Mouse (Mus musculus): ENCODE measurements around the gene Elavl2. TPM values are rescaled to one million over a fixed set of nuclear protein-coding genes. Genes with fewer than 3 reads are reported as not detected.

Elavl2 gene
- polyA plus RNA-seq, 1 experiment from 2014 or later = 102 TPM

DNA sequence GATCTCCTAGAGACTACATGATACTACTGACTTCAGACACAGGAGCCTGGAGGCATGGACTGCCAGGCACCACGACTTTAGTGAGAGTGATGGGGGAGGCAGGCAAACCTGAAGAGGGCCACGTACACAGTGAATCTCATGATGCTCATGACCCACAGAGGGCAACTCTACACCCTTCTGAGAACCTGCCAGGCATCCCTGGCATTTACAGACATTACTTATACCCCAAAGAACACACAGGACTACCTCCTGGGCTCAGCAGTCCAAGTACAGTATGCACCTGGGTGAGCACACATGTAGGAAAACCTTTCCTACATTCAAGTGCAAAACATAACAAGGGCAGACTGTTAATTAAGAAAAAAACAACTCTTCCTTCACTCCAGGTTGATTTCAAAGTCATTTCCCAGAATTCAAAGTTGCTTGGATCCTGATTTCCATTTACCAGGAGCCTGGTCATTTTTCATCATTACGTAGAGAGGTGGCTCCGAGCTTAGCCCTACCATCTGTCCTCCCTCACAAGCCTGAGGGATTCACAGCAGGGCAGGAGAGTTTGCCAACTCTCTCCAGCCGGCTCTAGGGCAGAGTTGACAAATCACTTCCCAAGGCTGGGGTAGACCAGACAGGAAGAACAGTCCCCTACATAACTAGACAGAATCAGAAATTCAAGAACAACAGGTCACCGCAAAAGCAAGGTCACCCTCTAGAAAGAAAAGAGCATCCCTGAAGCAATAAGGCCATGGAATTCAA lies 161.7 kb downstream of the Elavl2 start:
- 72% methylated on average over 6 of the region's 6 CpGs for WGBS
- H3K4me1 ChIP-seq = peaks cover 8% of the 10 kb centered on the region; the same call in 1 of the 2 replicates
- no peak overlapping the region for H3K4me2 ChIP-seq (replicated peaks)
- no peaks in the 10 kb centered on the region for H3K9me3 ChIP-seq (replicated peaks)
- no peak overlapping the region for H3K4me3 ChIP-seq
- H3K9ac ChIP-seq = no peak overlapping the region
- no peak overlapping the region for H3K27ac ChIP-seq
- peaks cover 2% of the 10 kb centered on the region; the same call in 1 of the 2 replicates for H3K36me3 ChIP-seq
- ATAC-seq (ENCODE audit: low FRiP score) = peak; percentile 42; the same call in 1 of the 2 replicates
- H3K27me3 ChIP-seq = no peaks in the 10 kb centered on the region

GRCm38 (mm10) chr4:91236976-91237375 lies 163.6 kb downstream of the Elavl2 start:
- Histone ChIP-seq H3K9ac (no peak overlapping the region), H3K4me1 (peaks cover 8% of the 10 kb centered on the region; the same call in 1 of the 2 replicates), H3K9me3 (replicated peaks) (no peaks in the 10 kb centered on the region), H3K36me3 (peaks cover 2% of the 10 kb centered on the region; the same call in 1 of the 2 replicates), H3K4me2 (replicated peaks) (no peak overlapping the region), H3K4me3 (no peak overlapping the region), H3K27me3 (no peaks in the 10 kb centered on the region), H3K27ac (peak overlapping the region; percentile 58)
- ATAC-seq (ENCODE audit: low FRiP score) = 0 out of 2 replicates have a peak, but pooled peaks have one; percentile 20
- WGBS = 42% methylated on average over 7 of the region's 7 CpGs

DNA sequence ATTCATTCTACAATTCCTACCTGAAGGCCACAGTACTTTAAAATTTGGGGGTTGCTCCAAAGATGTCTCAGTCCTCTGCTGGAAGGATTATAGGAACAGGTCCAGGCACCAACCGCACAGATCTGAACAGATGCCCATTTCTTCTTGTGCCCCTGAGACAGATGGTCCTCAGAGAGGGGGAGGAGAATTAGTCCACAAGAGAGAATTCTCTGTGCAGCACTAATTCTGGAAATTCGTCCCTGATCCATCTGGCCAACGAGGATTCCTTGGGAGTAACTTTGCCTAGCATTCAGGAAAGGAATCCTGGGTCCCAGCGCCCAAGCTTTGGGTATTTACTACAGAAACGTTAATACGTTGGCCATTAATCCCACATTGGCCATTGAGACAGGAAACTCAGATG lies 165.6 kb downstream of the Elavl2 start:
- Histone ChIP-seq H3K36me3 (peaks cover 2% of the 10 kb centered on the region; the same call in 1 of the 2 replicates), H3K27me3 (no peaks in the 10 kb centered on the region), H3K27ac (no peak overlapping the region), H3K4me1 (peaks cover 10% of the 10 kb centered on the region; the same call in 1 of the 2 replicates), H3K9me3 (replicated peaks) (no peaks in the 10 kb centered on the region), H3K9ac (no peak overlapping the region), H3K4me3 (no peak overlapping the region), H3K4me2 (replicated peaks) (no peak overlapping the region)
- 86% methylated on average over 6 of the region's 6 CpGs for WGBS
- no peak for ATAC-seq (ENCODE audit: low FRiP score)

DNA sequence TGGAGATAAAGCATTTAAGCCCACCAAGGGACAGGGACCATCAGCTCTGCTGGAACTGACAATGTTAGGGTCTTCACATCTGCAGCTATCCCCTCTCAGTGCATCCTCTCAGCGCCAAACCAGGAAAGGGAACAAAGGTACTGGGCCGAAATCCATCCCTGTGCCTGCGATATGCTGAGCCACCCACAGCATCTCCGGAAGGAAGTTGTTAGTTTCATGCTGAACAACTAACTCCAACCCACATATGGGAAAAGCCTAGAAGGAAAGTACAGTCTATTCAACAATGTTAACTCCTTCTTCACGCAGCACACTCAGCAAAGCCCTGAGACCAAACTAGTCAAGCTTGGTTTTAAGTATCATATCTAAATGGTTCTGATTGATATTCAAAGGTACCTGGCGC lies 167.0 kb downstream of the Elavl2 start:
- no peak overlapping the region for H3K4me3 ChIP-seq
- no peak overlapping the region for H3K27ac ChIP-seq
- H3K36me3 ChIP-seq = peaks cover 10% of the 10 kb centered on the region; the same call in 1 of the 2 replicates
- no peaks in the 10 kb centered on the region for H3K9me3 ChIP-seq (replicated peaks)
- H3K9ac ChIP-seq = no peak overlapping the region
- H3K27me3 ChIP-seq = no peaks in the 10 kb centered on the region
- H3K4me2 ChIP-seq (replicated peaks) = no peak overlapping the region
- no peak for ATAC-seq (ENCODE audit: low FRiP score)
- WGBS = 94% methylated on average over 6 of the region's 6 CpGs
- peaks cover 10% of the 10 kb centered on the region; the same call in 1 of the 2 replicates for H3K4me1 ChIP-seq

GRCm38 (mm10) chr4:91230439-91230863 lies 170.1 kb downstream of the Elavl2 start:
- no peak overlapping the region for H3K4me2 ChIP-seq (replicated peaks)
- 0 out of 2 replicates have a peak, but pooled peaks have one; percentile 44 for ATAC-seq (ENCODE audit: low FRiP score)
- H3K4me3 ChIP-seq = no peak overlapping the region
- H3K9ac ChIP-seq = no peak overlapping the region
- H3K4me1 ChIP-seq = peaks cover 3% of the 10 kb centered on the region; the same call in 1 of the 2 replicates
- peaks cover 31% of the 10 kb centered on the region for H3K36me3 ChIP-seq
- H3K27me3 ChIP-seq = no peaks in the 10 kb centered on the region
- WGBS = 48% methylated on average over 1 of the region's 1 CpGs
- peak overlapping the region; percentile 12; the same call in 1 of the 2 replicates for H3K27ac ChIP-seq
- no peaks in the 10 kb centered on the region for H3K9me3 ChIP-seq (replicated peaks)

DNA sequence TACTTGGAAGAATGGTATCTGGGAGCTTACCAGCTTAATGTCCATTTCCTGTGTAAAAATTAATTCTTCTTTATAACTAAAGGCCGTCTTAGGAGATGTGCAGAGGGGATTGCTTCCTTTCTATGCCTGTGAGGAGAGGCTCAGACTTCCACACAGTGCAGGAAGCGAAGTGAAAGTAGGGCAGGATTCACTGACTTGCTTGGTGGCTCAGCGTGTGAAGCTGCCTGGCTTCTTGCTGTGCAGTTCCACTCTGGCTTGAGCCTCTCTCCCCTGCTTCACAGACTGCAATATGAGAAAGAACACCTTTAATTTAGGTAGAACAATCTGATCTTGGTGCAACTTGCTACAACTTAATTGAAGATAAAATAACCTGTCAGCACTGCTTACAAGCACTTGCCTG lies 172.2 kb downstream of the Elavl2 start:
- Histone ChIP-seq H3K4me2 (replicated peaks) (no peak overlapping the region), H3K4me3 (no peak overlapping the region), H3K36me3 (peaks cover 39% of the 10 kb centered on the region), H3K9me3 (replicated peaks) (no peaks in the 10 kb centered on the region), H3K27me3 (no peaks in the 10 kb centered on the region), H3K27ac (no peak overlapping the region), H3K4me1 (peaks cover 3% of the 10 kb centered on the region; the same call in 1 of the 2 replicates), H3K9ac (no peak overlapping the region)
- ATAC-seq (ENCODE audit: low FRiP score) = no peak
- WGBS = 83% methylated on average over 3 of the region's 3 CpGs

DNA sequence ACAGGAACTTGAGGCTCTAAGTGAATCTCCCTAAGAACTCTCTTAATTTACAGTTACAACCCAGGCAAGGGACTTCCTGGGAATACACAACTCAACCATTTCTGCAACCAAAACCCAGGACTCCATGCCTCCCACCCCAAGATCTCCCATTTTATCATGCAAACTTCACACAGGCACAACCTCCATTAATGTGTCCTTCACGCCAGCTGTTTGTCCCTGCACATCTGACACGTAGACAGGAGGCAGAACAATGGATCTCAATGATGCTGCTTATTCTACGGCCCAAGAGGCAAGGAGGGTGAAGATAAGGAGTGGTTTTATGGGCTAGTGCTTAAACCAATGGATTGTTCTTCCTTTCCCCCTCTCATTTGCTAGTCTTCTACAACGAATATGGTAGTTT lies 176.8 kb downstream of the Elavl2 start:
- no peak for ATAC-seq (ENCODE audit: low FRiP score)
- no peaks in the 10 kb centered on the region for H3K27me3 ChIP-seq
- peaks cover 54% of the 10 kb centered on the region for H3K36me3 ChIP-seq
- H3K4me3 ChIP-seq = no peak overlapping the region
- H3K4me2 ChIP-seq (replicated peaks) = no peak overlapping the region
- H3K27ac ChIP-seq = no peak overlapping the region
- H3K9me3 ChIP-seq (replicated peaks) = no peaks in the 10 kb centered on the region
- no peaks in the 10 kb centered on the region for H3K4me1 ChIP-seq
- H3K9ac ChIP-seq = no peak overlapping the region
- WGBS = 86% methylated on average over 4 of the region's 4 CpGs

GRCm38 (mm10) chr4:91219322-91219721 lies 181.3 kb downstream of the Elavl2 start:
- Histone ChIP-seq H3K9ac (no peak overlapping the region), H3K4me1 (no peaks in the 10 kb centered on the region), H3K27ac (no peak overlapping the region), H3K9me3 (replicated peaks) (no peaks in the 10 kb centered on the region), H3K4me3 (no peak overlapping the region), H3K4me2 (replicated peaks) (no peak overlapping the region), H3K36me3 (peaks cover 31% of the 10 kb centered on the region; the same call in 1 of the 2 replicates), H3K27me3 (no peaks in the 10 kb centered on the region)
- WGBS = 81% methylated on average over 3 of the region's 3 CpGs
- no peak for ATAC-seq (ENCODE audit: low FRiP score)

GRCm38 (mm10) chr4:91213917-91214316 lies 186.7 kb downstream of the Elavl2 start:
- H3K27ac ChIP-seq = no peak overlapping the region
- H3K27me3 ChIP-seq = no peaks in the 10 kb centered on the region
- no peak for ATAC-seq (ENCODE audit: low FRiP score)
- no peaks in the 10 kb centered on the region for H3K4me1 ChIP-seq
- H3K4me2 ChIP-seq (replicated peaks) = no peak overlapping the region
- peaks cover 27% of the 10 kb centered on the region for H3K36me3 ChIP-seq
- no peak overlapping the region for H3K9ac ChIP-seq
- no peaks in the 10 kb centered on the region for H3K9me3 ChIP-seq (replicated peaks)
- H3K4me3 ChIP-seq = no peak overlapping the region
- WGBS = 74% methylated on average over 3 of the region's 3 CpGs

GRCm38 (mm10) chr4:91208415-91209292 lies 191.9 kb downstream of the Elavl2 start:
- Histone ChIP-seq H3K9me3 (replicated peaks) (no peaks in the 10 kb centered on the region), H3K4me2 (replicated peaks) (no peak overlapping the region), H3K36me3 (peaks cover 18% of the 10 kb centered on the region), H3K27me3 (no peaks in the 10 kb centered on the region), H3K9ac (no peak overlapping the region), H3K4me1 (no peaks in the 10 kb centered on the region), H3K27ac (no peak overlapping the region), H3K4me3 (no peak overlapping the region)
- WGBS = 65% methylated on average over 6 of the region's 6 CpGs
- ATAC-seq (ENCODE audit: low FRiP score) = no peak
